ENCODE assay signal across 16 mouse cellular contexts in genomic region chr15:96873562-96873961, GRCm38 (mm10).
DNase-seq lines count a peak whose midpoint lies in the region; ATAC-seq lines count a peak whose summit lies in the region.
"Had no signal": no experiment of that assay in that cellular context is flagged by ENCODE, and none has a peak within 500 bp of the region (broad histone marks: within the 10 kb centered on the region; RNA-seq: fewer than 3 reads in every experiment).

No protein-coding gene starts in this region.

- H3K27me3 ChIP-seq in kidney, embryonic 16.5 days (ENCODE audit: insufficient read depth, low read length), result no peaks in the 10 kb centered on the region
- H3K27me3 ChIP-seq in limb, embryonic 15.5 days, result no peaks in the 10 kb centered on the region
- H3K27me3 ChIP-seq in forebrain, embryonic 14.5 days (replicated peaks; ENCODE audit: control insufficient read depth, insufficient read depth, low read length), result no peaks in the 10 kb centered on the region
- no peaks in the 10 kb centered on the region for H3K27me3 ChIP-seq in hindbrain, embryonic 16.5 days (replicated peaks; ENCODE audit: control insufficient read depth, insufficient read depth, low read length)
- H3K27me3 ChIP-seq: hindbrain, embryonic 12.5 days had no signal

- intact Hi-C loops in heart, postnatal 25 days (cut with DNase I), result no loop called here

- no peak overlapping the region for H3K9ac ChIP-seq in kidney, embryonic 16.5 days (replicated peaks; ENCODE audit: low read length)
- H3K9ac ChIP-seq in limb, embryonic 15.5 days, result no peak overlapping the region
- no peak overlapping the region for H3K9ac ChIP-seq in forebrain, embryonic 14.5 days (ENCODE audit: low read length)
- H3K9ac ChIP-seq in hindbrain, embryonic 16.5 days (ENCODE audit: low read depth, low read length), result no peak overlapping the region
- H3K9ac ChIP-seq: hindbrain, embryonic 12.5 days had no signal

- H3K4me2 ChIP-seq in kidney, embryonic 16.5 days (replicated peaks; ENCODE audit: low read depth, low read length), result no peak overlapping the region
- no peak overlapping the region for H3K4me2 ChIP-seq in limb, embryonic 15.5 days
- no peak overlapping the region for H3K4me2 ChIP-seq in forebrain, embryonic 14.5 days (ENCODE audit: low read length)
- H3K4me2 ChIP-seq in hindbrain, embryonic 16.5 days (ENCODE audit: low read length), result no peak overlapping the region
- H3K4me2 ChIP-seq: hindbrain, embryonic 12.5 days had no signal

- DNase-seq in heart, adult 11 months, result peak; percentile 88
- no peak for DNase-seq in heart, postnatal 25 days (ENCODE audit: low spot score)
- DNase-seq in kidney, postnatal 25 days, result no peak
- DNase-seq in forelimb bud, embryonic 11.5 days (ENCODE audit: low read depth, low spot score), result peak; percentile 49
- no peak for DNase-seq in forebrain, embryonic 14.5 days (ENCODE audit: low spot score)
- DNase-seq: cerebellum, postnatal 36 days; gastrocnemius, postnatal 10 days; layer of hippocampus, adult 9-11 months; thymus, postnatal 4 days had no signal

- H3K9me3 ChIP-seq in kidney, embryonic 16.5 days (ENCODE audit: low read length), result no peaks in the 10 kb centered on the region
- no peaks in the 10 kb centered on the region for H3K9me3 ChIP-seq in limb, embryonic 15.5 days
- no peaks in the 10 kb centered on the region for H3K9me3 ChIP-seq in forebrain, embryonic 14.5 days (replicated peaks; ENCODE audit: control insufficient read depth, low read length)
- H3K9me3 ChIP-seq in hindbrain, embryonic 16.5 days (ENCODE audit: control insufficient read depth, low read length), result no peaks in the 10 kb centered on the region
- H3K9me3 ChIP-seq: hindbrain, embryonic 12.5 days had no signal

- ATAC-seq in kidney, embryonic 16.5 days (ENCODE audit: low FRiP score, low TSS enrichment), result 0 out of 2 replicates have a peak, but pooled peaks have one; percentile 76
- ATAC-seq in limb, embryonic 15.5 days (ENCODE audit: insufficient number of reproducible peaks, low FRiP score, low TSS enrichment, low read depth), result no peak
- no peak for ATAC-seq in forebrain, embryonic 14.5 days
- no peak for ATAC-seq in hindbrain, embryonic 16.5 days
- ATAC-seq: midbrain, embryonic 16.5 days had no signal

- no peak overlapping the region for H3K4me3 ChIP-seq in kidney, embryonic 16.5 days (ENCODE audit: low read length)
- H3K4me3 ChIP-seq in limb, embryonic 15.5 days, result no peak overlapping the region
- no peak overlapping the region for H3K4me3 ChIP-seq in forebrain, embryonic 14.5 days (ENCODE audit: low read depth, low read length)
- H3K4me3 ChIP-seq in hindbrain, embryonic 16.5 days (ENCODE audit: low read length), result no peak overlapping the region
- H3K4me3 ChIP-seq: hindbrain, embryonic 12.5 days had no signal

- peaks cover 12% of the 10 kb centered on the region for H3K4me1 ChIP-seq in kidney, embryonic 16.5 days (ENCODE audit: insufficient read depth, low read length)
- H3K4me1 ChIP-seq in limb, embryonic 15.5 days, result peaks cover 18% of the 10 kb centered on the region
- no peaks in the 10 kb centered on the region for H3K4me1 ChIP-seq in forebrain, embryonic 14.5 days (ENCODE audit: control insufficient read depth, insufficient read depth, low read length)
- no peaks in the 10 kb centered on the region for H3K4me1 ChIP-seq in hindbrain, embryonic 16.5 days (ENCODE audit: control insufficient read depth, insufficient read depth, low read depth, low read length)
- H3K4me1 ChIP-seq: hindbrain, embryonic 12.5 days had no signal

- 67% methylated on average over 7 of the region's 7 CpGs for WGBS in kidney, embryonic 16.5 days
- 65% methylated on average over 7 of the region's 7 CpGs for WGBS in limb, embryonic 15.5 days
- 92% methylated on average over 7 of the region's 7 CpGs for WGBS in forebrain, embryonic 14.5 days
- WGBS in hindbrain, embryonic 16.5 days, result 90% methylated on average over 7 of the region's 7 CpGs

- H3K36me3 ChIP-seq in kidney, embryonic 16.5 days (ENCODE audit: insufficient read depth, low read length), result no peaks in the 10 kb centered on the region
- H3K36me3 ChIP-seq in limb, embryonic 15.5 days, result no peaks in the 10 kb centered on the region
- H3K36me3 ChIP-seq in forebrain, embryonic 14.5 days (ENCODE audit: control insufficient read depth, insufficient read depth, low read length), result no peaks in the 10 kb centered on the region
- H3K36me3 ChIP-seq in hindbrain, embryonic 16.5 days (ENCODE audit: control insufficient read depth, insufficient read depth, low read length), result no peaks in the 10 kb centered on the region
- H3K36me3 ChIP-seq: G1E; hindbrain, embryonic 12.5 days had no signal

- H3K27ac ChIP-seq in kidney, embryonic 16.5 days (ENCODE audit: low read length), result peak overlapping the region; percentile 84
- peak overlapping the region; percentile 33; the same call in 1 of the 2 replicates for H3K27ac ChIP-seq in limb, embryonic 15.5 days
- H3K27ac ChIP-seq in forebrain, embryonic 14.5 days (ENCODE audit: low read depth, low read length), result no peak overlapping the region
- no peak overlapping the region for H3K27ac ChIP-seq in hindbrain, embryonic 16.5 days (ENCODE audit: low read depth, low read length)
- H3K27ac ChIP-seq: hindbrain, embryonic 12.5 days; macrophage had no signal

Comparison
In these comparisons a context has a peak if more than half of its experiments do, and no peak if none do; other contexts are left out.
1. DNase-seq: peak in heart, adult 11 months (single experiment) and forelimb bud, embryonic 11.5 days (single experiment); none in heart, postnatal 25 days (single experiment), kidney, postnatal 25 days (0 of 2) and forebrain, embryonic 14.5 days (single experiment).
2. H3K27ac ChIP-seq: peak in kidney, embryonic 16.5 days (single experiment) and limb, embryonic 15.5 days (single experiment); none in forebrain, embryonic 14.5 days (single experiment) and hindbrain, embryonic 16.5 days (single experiment).